Mouse (Mus musculus): ENCODE results near the gene Tgm2.

The Tgm2 gene

DNA sequence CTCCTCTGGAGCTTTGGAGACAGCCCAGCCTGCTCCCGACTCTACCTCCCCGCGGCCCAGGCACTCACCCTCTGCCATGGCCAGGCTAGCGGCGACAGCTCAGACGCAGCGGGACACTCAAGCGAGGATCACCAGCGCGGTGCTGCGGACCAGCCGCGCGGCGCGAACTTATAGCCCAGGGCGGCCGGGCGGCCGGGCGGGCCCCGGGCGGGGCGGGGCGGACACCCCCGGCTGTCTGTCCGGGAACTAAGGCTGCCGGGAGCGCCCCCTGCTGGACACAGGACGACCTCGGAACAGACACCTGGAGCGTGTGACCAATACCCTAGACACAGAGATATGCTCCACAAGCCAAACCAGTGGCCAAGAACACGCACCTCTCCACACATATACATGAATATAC lies at the start of gene Tgm2:
TSS of gene Tgm2 (minus strand) at position 214 of the 400 bp plus-strand sequence.
- DNase-seq (ENCODE audit: low spot score in 2 of 2): peak; percentile 59 to 66

- DNase-seq (ENCODE audit: low spot score in 2 of 2): peak; percentile 29 to 34
These were observed 48.9 kb upstream of the Tgm2 start for GRCm38 (mm10) chr2:158194945-158195640.

DNA sequence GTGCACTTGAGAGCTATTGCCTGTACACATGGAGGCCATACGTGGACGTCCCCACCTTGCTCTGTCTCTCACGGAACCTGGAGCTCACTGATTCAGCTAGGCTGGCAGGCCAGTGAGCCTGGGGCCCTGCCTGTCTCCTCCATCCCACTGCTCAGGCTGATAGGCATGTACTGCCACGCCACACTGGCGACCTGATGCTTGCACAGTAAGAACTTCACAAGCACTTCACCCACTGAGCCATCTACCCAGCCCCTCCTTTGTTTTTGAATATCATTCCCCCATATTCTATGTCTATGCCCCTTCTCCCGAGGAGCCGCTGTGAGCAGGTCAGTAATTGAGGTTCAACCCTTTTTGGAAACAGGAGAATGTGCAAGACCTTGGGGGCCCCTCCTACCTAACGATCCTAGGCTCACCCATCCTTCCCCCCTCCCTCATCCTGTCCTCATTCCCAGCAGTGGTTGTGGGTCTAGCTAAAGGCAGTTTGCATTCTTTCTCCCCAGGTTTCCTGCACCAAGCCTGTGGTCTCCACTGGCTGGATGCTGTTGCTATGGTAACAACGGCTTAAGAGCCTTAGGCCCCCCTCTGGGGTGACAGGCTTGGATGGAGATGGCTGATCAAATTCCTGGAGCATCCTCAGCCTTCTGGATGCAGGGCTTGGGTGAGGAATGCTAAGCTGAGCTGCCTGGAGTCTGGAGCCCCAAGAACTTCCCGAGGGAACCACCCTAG lies 47.5 kb upstream of the Tgm2 start:
- no peak for DNase-seq (ENCODE audit: low spot score in 2 of 2)

GRCm38 (mm10) chr2:158191098-158191497 lies 44.9 kb upstream of the Tgm2 start:
- DNase-seq (ENCODE audit: low spot score in 2 of 2): no peak

GRCm38 (mm10) chr2:158189451-158189850 lies 43.2 kb upstream of the Tgm2 start:
- no peak for DNase-seq (ENCODE audit: low spot score in 2 of 2)

GRCm38 (mm10) chr2:158186206-158186871 lies 40.1 kb upstream of the Tgm2 start:
- DNase-seq (ENCODE audit: low spot score in 2 of 2): no peak

DNA sequence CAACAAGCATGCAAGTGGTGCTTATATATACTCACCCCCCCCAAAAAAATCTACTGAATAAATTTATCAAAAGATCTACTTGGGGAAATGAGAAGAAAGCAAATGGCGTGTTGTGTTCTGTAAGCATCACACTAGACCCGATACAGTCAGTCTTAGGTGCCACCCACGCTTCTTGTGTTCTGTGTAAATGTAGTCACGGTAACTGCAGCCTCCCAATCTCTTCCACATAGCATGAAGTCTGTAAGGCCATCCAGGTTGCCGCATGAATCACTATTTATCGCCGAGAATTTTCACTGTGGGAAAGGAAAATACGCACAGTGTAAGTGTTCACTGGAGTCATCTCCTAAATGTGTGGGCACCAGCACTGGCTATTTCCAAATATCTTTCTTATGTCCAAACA lies 37.0 kb upstream of the Tgm2 start:
- DNase-seq (ENCODE audit: low spot score in 2 of 2): no peak

GRCm38 (mm10) chr2:158181932-158182331 lies 35.7 kb upstream of the Tgm2 start:
- no peak for DNase-seq (ENCODE audit: low spot score in 2 of 2)

DNA sequence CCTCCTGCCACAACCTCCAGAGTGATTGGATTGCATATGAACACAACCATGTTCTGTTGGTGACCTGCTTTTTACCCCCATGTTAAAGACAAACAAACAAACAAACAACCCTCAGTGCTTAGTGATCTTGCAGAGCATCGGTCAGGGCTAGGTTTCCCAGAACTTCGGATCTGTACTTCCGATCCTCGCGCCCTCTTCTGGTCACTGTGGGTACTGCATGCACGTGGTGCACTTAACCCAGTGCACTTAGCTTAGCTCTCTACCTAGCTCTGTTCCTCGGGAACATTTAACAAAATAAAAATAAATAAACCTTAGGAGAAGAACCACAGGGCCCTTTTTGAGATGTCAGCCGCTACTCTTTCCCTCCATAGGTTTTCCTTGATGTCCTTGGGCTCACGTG lies 34.6 kb upstream of the Tgm2 start:
- DNase-seq (ENCODE audit: low spot score in 2 of 2): no peak

GRCm38 (mm10) chr2:158179370-158180111 lies 33.3 kb upstream of the Tgm2 start:
- no peak for DNase-seq (ENCODE audit: low spot score in 2 of 2)

- DNase-seq (ENCODE audit: low spot score in 2 of 2): no peak
These were observed 32.6 kb upstream of the Tgm2 start for GRCm38 (mm10) chr2:158178696-158179369.

GRCm38 (mm10) chr2:158178139-158178538 lies 31.9 kb upstream of the Tgm2 start:
- DNase-seq (ENCODE audit: low spot score in 2 of 2): no peak

DNA sequence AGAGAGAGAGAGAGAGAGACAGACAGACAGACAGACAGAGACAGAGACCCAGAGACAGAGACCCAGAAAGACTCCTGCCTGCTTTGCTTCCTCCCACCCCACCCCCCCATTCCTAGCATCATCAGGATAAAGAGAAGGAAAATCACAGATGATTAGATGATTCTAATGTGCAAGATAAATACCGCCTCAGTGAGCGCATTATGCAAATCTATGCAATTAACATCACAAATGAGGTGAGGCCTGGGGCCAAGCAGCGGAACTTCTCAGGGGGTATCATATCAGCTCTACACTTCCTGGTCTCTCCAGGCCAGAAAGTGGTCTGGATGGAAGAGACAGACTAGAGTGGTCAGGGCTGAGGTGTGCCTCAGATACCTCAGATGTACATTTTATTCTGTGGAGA lies 31.3 kb upstream of the Tgm2 start:
- no peak for DNase-seq (ENCODE audit: low spot score in 2 of 2)

GRCm38 (mm10) chr2:158176763-158177162 lies 30.5 kb upstream of the Tgm2 start:
- DNase-seq (ENCODE audit: low spot score in 2 of 2): no peak

DNA sequence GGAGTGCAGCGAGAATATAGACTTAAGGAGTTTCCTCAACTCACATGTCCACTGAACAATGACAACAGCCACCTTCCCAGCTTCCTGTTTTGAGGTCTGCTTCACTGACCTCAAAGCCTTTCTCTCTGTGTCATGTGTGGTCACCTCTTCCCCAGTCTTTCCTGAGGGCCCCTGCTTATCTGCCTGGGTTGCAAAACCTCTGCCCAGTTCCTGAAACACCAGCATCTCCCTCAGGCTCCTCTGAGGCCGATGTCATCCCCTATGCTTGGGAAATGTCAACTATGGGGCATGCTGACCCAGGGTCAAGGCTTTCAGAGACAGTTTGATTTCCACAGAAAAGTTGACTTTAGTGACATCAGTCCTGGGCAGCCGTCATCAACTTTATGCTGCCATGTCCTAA lies 29.2 kb upstream of the Tgm2 start:
- DNase-seq (ENCODE audit: low spot score in 2 of 2): no peak

DNA sequence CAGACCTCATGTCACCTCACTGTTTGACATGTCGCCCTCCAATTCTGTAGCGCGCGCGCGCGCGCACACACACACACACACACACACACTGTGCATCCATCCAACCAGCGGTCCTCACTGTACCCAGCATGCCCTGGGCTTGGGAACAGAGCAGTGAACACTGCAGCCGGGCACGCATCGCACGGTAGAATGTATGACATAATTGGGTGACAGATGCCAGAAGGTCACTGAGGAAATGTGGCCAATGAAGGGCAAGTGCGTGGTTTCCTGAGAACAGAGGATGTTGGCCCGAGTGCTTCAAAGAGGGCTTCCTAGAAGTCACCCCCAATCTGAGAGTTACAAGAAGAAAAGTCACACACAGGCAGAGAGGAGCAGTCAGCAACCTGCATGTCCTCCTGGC lies 28.7 kb upstream of the Tgm2 start:
- no peak for DNase-seq (ENCODE audit: low spot score in 2 of 2)

DNA sequence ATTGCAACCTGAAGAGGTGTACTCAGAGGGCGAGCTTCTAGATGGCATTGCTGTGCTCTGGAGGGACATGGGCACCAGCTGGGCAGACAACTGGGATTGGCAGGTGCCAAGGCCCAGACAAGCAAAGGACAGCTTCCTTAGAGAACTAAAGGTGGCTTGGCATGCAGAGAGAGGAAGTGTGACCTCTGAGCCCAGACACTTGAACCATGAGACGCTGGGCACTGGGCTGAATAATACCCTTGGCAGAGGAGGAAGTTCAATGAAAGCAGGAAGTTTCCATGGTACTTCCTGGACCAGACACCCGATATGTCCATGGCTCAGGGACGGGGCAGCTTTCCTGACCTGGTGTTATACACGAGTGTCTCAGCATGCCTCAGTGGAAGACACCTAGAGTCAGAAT lies 28.2 kb upstream of the Tgm2 start:
- DNase-seq (ENCODE audit: low spot score in 2 of 2): no peak

GRCm38 (mm10) chr2:158170394-158170793 lies 24.2 kb upstream of the Tgm2 start:
- no peak for DNase-seq (ENCODE audit: low spot score in 2 of 2)

- DNase-seq (ENCODE audit: low spot score in 2 of 2): no peak
These were observed 23.5 kb upstream of the Tgm2 start for GRCm38 (mm10) chr2:158169771-158170170.

DNA sequence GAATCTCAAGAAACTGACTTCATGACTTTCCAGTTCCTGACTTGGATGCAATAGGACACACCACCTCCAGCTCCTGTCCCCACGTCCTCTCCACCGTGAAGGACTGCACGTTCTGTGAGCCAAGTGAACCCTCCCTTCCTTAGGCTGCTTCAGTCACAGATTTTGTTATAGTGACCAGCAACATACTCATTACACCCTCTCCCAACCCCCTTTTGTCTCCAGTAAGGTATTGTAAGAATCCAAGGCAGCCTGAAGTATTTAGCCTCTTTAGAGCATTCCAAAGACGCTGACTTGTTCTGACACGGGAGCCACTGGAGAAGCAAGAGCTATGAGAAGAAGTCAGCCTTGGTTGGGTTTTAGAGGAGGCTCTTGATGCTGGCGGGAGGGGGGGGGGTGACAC lies 23.1 kb upstream of the Tgm2 start:
- DNase-seq (ENCODE audit: low spot score in 2 of 2): no peak

DNA sequence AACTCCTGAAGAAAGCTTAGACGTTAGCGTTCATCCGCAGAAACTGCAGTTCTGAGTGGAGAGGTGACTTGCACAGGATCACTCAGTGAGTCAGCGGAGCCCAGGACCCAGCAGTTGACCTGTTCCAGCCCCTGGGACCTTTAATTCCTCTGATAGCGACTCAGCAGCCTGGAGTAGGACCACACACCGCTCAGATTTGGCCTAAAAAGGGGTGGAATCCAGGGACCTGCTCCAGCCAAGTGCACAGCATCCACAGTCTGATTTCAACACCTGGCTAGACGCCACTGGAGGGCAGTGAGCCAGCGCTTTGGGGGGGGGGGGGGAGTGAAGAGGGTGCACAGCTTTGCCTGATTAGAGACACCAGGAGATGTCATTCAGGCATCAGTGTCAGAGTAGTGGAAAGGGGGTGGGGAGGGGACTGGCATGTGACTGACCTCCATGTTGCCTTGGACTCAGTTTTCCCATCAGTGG lies 22.5 kb upstream of the Tgm2 start:
- no peak for DNase-seq (ENCODE audit: low spot score in 2 of 2)

Measured in frontal cortex, postnatal 25 days (tissue).